Mouse (Mus musculus): ENCODE results near the gene Smurf2. TPM values are rescaled to one million over a fixed set of nuclear protein-coding genes. Genes with fewer than 3 reads are reported as not detected.

Gene Smurf2
- polyA plus RNA-seq, 1 experiment, result 56.3 TPM

DNA sequence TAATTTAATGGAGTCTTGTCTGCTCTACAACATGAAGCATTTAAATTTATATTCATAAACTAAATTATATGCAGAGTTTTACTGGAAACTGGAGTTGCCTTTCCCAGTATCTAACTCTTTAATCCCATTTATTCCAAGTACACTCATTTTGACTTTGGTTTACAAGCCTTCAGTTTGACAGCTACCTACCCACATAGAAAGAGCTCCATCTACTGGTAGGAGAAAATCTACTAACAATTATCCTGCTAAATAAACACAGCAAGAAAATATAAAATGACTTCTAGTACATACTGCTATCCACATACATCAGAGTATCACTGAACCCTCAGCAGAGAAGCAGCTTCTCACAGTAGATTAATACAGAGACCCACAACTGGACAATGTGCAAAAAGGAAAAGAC, 9.3 kb downstream of the Smurf2 start:
- Histone ChIP-seq H3K4me3 (ENCODE audit: insufficient read depth, low read length) (no peak overlapping the region), H3K27ac (ENCODE audit: insufficient read depth, low read length) (no peak overlapping the region), H3K4me1 (ENCODE audit: control insufficient read depth, insufficient read depth, low read length) (no peaks in the 10 kb centered on the region; the same call in 1 of the 2 replicates)
- TF ChIP-seq CTCF (IDR thresholded peaks at IDR 0.05; ENCODE audit: borderline replicate concordance, insufficient read depth, low read length), result no peak
- no peak for TF ChIP-seq POLR2A (IDR thresholded peaks at IDR 0.05; ENCODE audit: low read depth, low read length)

DNA sequence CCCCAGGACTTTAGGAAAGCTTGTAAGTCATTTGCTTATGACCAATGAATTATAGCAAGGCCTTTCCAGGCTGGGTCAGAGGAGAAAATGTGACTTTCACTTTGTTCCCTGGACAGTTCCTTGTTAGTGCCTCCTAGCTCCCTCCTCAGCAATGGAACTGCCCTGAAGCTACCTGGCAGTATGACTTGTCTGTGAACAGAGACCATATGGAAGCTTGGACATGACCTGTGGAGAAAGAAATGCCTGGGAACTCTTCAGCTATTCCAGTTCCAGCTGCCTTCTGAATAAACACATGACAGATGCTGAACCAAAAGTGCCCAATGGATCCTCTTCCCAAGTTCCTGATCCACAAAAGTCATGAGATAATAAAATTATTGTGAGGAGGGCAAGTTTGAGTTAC, 12.5 kb downstream of the Smurf2 start:
- Histone ChIP-seq H3K4me3 (ENCODE audit: insufficient read depth, low read length) (no peak overlapping the region), H3K4me1 (ENCODE audit: control insufficient read depth, insufficient read depth, low read length) (no peaks in the 10 kb centered on the region), H3K27ac (ENCODE audit: insufficient read depth, low read length) (no peak overlapping the region)
- TF ChIP-seq CTCF (IDR thresholded peaks at IDR 0.05; ENCODE audit: borderline replicate concordance, insufficient read depth, low read length) (no peak), POLR2A (IDR thresholded peaks at IDR 0.05; ENCODE audit: low read depth, low read length) (no peak)

DNA sequence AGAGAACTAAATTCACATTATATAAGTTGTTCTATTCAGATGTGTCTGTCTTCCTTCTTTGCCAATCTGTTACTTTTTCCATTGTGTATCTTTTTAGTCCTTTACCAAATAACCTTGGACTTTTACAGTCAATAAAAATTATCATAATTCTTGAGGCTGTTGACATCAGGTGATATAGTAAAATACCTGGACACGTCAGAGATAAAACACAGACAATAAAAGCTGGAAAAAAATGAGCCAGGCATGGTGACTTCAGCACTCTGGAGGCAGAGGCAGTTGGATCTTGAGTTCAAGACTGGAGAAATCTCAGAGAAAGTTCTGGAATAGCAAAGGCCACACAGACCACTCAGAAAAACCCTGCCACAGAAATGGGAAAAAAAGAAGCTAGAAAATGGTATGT, 13.3 kb downstream of the Smurf2 start:
- TF ChIP-seq CTCF (IDR thresholded peaks at IDR 0.05; ENCODE audit: borderline replicate concordance, insufficient read depth, low read length), result no peak
- no peak for TF ChIP-seq POLR2A (IDR thresholded peaks at IDR 0.05; ENCODE audit: low read depth, low read length)

DNA sequence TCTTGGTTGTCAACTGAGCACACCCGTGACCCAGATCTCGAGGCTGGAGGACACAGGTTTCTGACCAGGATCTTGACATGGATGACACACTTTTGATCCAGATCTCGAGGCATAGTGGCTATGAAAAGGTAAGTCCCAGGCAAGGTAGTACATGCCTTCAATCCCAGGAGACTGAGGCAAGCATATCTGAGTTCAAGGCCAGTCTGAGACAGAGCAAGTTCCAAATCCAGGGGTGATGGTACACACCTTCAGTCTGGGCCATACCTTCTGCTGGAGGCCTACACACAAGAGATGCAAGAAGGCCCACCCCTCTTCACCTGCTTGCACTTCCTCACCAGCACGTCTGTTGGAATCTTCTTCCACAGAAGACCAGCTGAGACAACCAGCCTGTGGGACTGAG, 14.8 kb downstream of the Smurf2 start:
- Histone ChIP-seq H3K27ac (ENCODE audit: insufficient read depth, low read length) (no peak overlapping the region), H3K4me1 (ENCODE audit: control insufficient read depth, insufficient read depth, low read length) (no peaks in the 10 kb centered on the region; the same call in none of the 2 replicates), H3K4me3 (ENCODE audit: insufficient read depth, low read length) (no peak overlapping the region)
- TF ChIP-seq CTCF (IDR thresholded peaks at IDR 0.05; ENCODE audit: borderline replicate concordance, insufficient read depth, low read length) (no peak), POLR2A (IDR thresholded peaks at IDR 0.05; ENCODE audit: low read depth, low read length) (no peak)

More for the DNA sequence above, 13.3 kb downstream of the Smurf2 start:
- Histone ChIP-seq H3K27ac (ENCODE audit: insufficient read depth, low read length) (no peak overlapping the region), H3K4me1 (ENCODE audit: control insufficient read depth, insufficient read depth, low read length) (no peaks in the 10 kb centered on the region), H3K4me3 (ENCODE audit: insufficient read depth, low read length) (no peak overlapping the region)

DNA sequence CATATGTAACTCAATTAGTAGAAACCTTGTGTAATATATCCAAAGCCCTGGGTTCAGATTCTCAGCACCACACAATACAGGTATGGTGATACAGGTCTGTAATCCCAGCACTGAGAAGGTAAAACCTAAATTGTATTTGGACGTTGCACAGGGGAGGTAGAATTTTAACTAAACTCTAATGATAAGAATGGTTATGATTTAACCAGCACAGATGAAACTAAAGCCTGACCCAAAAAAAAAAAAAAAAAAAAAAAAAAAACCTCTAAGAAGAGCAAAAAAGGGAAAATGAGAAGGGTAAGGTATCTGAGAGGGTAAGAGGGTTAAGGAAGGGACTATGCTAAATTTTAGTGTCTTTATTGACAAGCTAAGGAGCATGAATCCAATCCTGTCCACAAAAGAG, 20.7 kb downstream of the Smurf2 start:
- Histone ChIP-seq H3K4me1 (ENCODE audit: control insufficient read depth, insufficient read depth, low read length) (no peaks in the 10 kb centered on the region; the same call in none of the 2 replicates), H3K4me3 (ENCODE audit: insufficient read depth, low read length) (no peak overlapping the region), H3K27ac (ENCODE audit: insufficient read depth, low read length) (no peak overlapping the region)
- no peak for TF ChIP-seq CTCF (IDR thresholded peaks at IDR 0.05; ENCODE audit: borderline replicate concordance, insufficient read depth, low read length)
- TF ChIP-seq POLR2A (IDR thresholded peaks at IDR 0.05; ENCODE audit: low read depth, low read length), result no peak

DNA sequence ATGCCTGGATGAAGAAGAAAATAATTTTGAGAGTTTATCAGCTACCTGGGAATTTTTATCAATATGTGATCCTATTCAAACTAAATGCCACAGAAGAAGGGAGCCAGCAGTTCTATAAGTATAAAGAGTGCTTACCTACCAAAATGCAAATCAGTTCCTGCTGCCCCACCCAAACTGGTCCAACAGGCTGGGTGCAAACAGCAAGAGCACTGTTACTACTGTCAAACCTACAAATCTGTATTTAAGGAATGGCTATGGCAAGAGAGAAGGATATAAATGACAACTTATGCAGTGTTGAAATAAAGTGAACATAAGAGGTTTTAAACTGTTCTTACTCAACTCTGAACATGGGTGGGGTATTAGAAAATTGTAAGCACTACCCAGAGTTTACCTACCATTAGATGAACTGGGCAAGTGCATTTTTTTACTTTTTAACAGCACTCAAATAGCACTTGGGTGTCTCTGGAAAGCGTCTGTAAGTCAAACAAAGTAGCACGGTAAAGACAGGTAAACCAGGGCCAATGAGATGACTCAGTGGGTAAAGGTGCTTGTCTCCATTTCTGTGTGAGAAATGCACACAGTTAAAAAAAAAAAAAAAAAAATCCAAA, 23.9 kb downstream of the Smurf2 start:
- no peak overlapping the region for H3K4me3 ChIP-seq (ENCODE audit: insufficient read depth, low read length)
- no peak for TF ChIP-seq POLR2A (IDR thresholded peaks at IDR 0.05; ENCODE audit: low read depth, low read length)
- no peak for TF ChIP-seq CTCF (IDR thresholded peaks at IDR 0.05; ENCODE audit: borderline replicate concordance, insufficient read depth, low read length)
- H3K27ac ChIP-seq (ENCODE audit: insufficient read depth, low read length), result no peak overlapping the region
- H3K4me1 ChIP-seq (ENCODE audit: control insufficient read depth, insufficient read depth, low read length), result no peaks in the 10 kb centered on the region; the same call in none of the 2 replicates

DNA sequence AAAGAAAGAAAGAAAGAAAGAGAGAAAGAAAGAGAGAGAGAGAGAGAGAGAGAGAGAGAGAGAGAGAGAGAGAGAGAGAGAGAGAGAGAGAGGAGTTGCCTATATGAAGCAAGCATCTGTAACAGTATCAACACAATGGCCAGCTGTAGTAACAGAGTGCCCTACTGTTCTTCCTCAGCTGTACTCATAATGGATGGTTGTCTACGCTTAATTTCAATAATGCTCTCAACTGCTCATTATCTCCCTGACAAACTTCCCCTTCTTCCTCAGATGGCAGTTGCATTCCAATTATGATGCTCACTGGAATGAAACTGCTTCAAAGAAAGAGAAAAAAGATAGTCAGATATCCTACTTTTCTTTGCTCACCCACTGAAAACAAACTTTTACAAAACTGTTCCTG, 36.9 kb downstream of the Smurf2 start:
- Histone ChIP-seq H3K4me3 (ENCODE audit: insufficient read depth, low read length) (no peak overlapping the region), H3K4me1 (ENCODE audit: control insufficient read depth, insufficient read depth, low read length) (peaks cover 6% of the 10 kb centered on the region), H3K27ac (ENCODE audit: insufficient read depth, low read length) (no peak overlapping the region)
- no peak for TF ChIP-seq CTCF (IDR thresholded peaks at IDR 0.05; ENCODE audit: borderline replicate concordance, insufficient read depth, low read length)
- no peak for TF ChIP-seq POLR2A (IDR thresholded peaks at IDR 0.05; ENCODE audit: low read depth, low read length)

DNA sequence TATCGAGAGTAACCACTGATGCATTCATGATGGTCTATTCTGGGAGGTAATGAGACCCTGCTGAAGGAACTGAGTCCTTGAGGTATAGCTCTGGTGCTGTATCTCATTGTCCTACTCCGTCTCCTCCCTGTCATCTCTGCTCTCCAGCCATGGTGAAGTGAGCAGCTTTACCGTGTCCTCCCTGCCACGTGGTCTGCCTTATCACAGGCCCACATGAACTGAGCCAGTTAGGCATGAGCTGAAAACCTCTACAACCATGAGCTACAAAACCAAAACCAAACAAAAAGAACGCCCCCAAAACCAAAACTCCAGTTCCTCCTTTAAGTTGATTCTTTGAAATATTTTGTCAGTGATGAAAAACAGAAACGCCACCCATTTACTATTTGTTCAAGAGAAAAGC, 47.9 kb downstream of the Smurf2 start:
- Histone ChIP-seq H3K4me1 (ENCODE audit: control insufficient read depth, insufficient read depth, low read length) (no peaks in the 10 kb centered on the region), H3K27ac (ENCODE audit: insufficient read depth, low read length) (no peak overlapping the region), H3K4me3 (ENCODE audit: insufficient read depth, low read length) (no peak overlapping the region)
- TF ChIP-seq CTCF (IDR thresholded peaks at IDR 0.05; ENCODE audit: borderline replicate concordance, insufficient read depth, low read length), result no peak
- no peak for TF ChIP-seq POLR2A (IDR thresholded peaks at IDR 0.05; ENCODE audit: low read depth, low read length)

DNA sequence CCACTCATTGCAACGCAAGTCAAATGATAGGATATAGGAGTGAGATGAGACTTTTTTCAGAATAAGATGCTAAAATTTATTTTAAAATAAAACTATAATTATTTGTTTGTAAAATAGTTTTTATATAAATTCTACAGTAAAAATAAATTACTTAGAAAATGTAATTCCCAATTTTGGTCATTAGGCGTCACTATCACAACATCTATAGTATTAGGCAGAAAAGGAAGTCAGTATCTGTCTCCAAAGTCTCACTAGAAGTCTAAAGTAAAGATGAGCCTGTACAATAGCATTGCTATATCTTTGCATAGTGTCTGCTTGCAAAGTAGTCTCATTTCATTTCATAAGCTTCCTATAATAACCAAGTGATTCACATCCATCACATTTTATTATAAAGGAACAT, 69.1 kb downstream of the Smurf2 start:
- TF ChIP-seq CTCF (IDR thresholded peaks at IDR 0.05; ENCODE audit: borderline replicate concordance, insufficient read depth, low read length), result no peak
- no peak for TF ChIP-seq POLR2A (IDR thresholded peaks at IDR 0.05; ENCODE audit: low read depth, low read length)
- Histone ChIP-seq H3K27ac (ENCODE audit: insufficient read depth, low read length) (no peak overlapping the region), H3K4me1 (ENCODE audit: control insufficient read depth, insufficient read depth, low read length) (no peaks in the 10 kb centered on the region), H3K4me3 (ENCODE audit: insufficient read depth, low read length) (no peak overlapping the region)

DNA sequence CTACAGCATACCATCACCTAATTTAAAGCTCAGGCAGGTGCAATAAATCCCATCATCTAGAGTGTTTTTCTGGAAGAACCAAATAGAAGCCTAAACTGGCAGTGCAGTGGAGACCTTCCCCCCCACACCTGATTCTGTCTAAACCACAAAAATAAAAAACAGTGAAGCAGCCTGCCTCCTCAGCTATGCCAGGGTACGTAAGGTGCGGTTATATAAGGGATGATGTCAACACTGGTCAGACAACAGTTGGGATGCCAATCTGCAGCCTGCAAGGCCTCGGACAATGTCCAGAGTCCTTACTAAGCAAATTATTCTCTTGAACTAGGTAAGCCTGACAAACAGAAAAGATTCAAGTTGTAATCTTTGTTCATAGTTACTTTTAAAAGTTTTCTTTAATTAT, 78.5 kb downstream of the Smurf2 start:
- H3K27ac ChIP-seq (ENCODE audit: insufficient read depth, low read length), result no peak overlapping the region
- TF ChIP-seq CTCF (IDR thresholded peaks at IDR 0.05; ENCODE audit: borderline replicate concordance, insufficient read depth, low read length) (no peak), POLR2A (IDR thresholded peaks at IDR 0.05; ENCODE audit: low read depth, low read length) (no peak)
- H3K4me1 ChIP-seq (ENCODE audit: control insufficient read depth, insufficient read depth, low read length), result no peaks in the 10 kb centered on the region
- no peak overlapping the region for H3K4me3 ChIP-seq (ENCODE audit: insufficient read depth, low read length)

All from embryonic fibroblast, embryonic 13.5 days (primary cell).